Mouse (Mus musculus) lung, postnatal 0 days (tissue): ENCODE data around the gene Xpc.

Experiments
- CTCF ChIP-seq: IDR thresholded peaks from 2 replicates; pipeline ENCODE4 v1.5.1; 2016; ENCODE audit warnings: antibody characterized with exemption, mild to moderate bottlenecking
- EP300 ChIP-seq: IDR thresholded peaks from 2 replicates; pipeline ENCODE4 v1.6.1; 2016; ENCODE audit warnings: antibody characterized with exemption, mild to moderate bottlenecking, control low read depth

DNA sequence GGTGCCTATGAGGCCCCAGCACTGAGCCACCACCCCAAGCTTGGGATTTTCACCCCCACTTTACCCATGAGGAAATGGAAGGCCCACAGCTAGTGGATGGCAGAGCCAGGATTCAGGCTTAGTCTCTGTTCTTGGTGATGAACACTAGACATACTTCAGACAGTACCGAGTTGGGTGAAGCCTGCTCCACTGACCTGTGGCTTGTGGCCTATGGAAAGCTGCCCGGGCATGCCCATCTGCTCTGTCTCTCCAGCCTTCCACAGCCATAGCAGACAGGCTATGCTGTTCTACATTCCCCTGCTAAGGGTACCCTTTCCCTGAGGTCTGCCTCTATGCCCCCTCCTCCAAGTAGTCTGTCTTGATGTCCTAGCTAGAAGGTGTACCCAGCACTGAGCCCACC, 39.1 kb downstream of the Xpc start:
- TF ChIP-seq CTCF, result no peak
- TF ChIP-seq EP300, result no peak
